Mouse (Mus musculus): ENCODE results near the gene Trp53bp2. TPM values are rescaled to one million over a fixed set of nuclear protein-coding genes. Genes with fewer than 3 reads are reported as not detected.
A peak's percentile ranks its signal among the peaks of the same experiment; 100 is the strongest.

Trp53bp2 gene
- polyA plus RNA-seq, 1 experiment from 2014 or later, result 14.4 TPM

GRCm38 (mm10) chr1:182386449-182386848 lies 22.5 kb upstream of the Trp53bp2 start:
- H3K9me3 ChIP-seq (ENCODE audit: control insufficient read depth, low read length), result no peaks in the 10 kb centered on the region
- no peaks in the 10 kb centered on the region for H3K36me3 ChIP-seq (ENCODE audit: control insufficient read depth, insufficient read depth, low read length)
- no peak for ATAC-seq (ENCODE audit: insufficient number of reproducible peaks, insufficient read depth, low FRiP score, low read depth)
- no peak overlapping the region for H3K4me2 ChIP-seq (ENCODE audit: low read length)
- H3K27ac ChIP-seq (replicated peaks in 1 of 2; ENCODE audit: control insufficient read depth in 1 of 2, insufficient read depth in 1 of 2, low read depth in 2 of 2, low read length in 2 of 2), result no peak overlapping the region
- no peaks in the 10 kb centered on the region for H3K27me3 ChIP-seq (ENCODE audit: control insufficient read depth, insufficient read depth, low read length)
- H3K4me1 ChIP-seq (ENCODE audit: control insufficient read depth in 2 of 2, insufficient read depth in 2 of 2, low read length in 2 of 2), result peaks cover 3% of the 10 kb centered on the region in 2 experiments; a peak in 3 of 4 replicates
- H3K9ac ChIP-seq (ENCODE audit: low read length), result no peak overlapping the region
- WGBS, result 84% methylated on average over 8 of the region's 8 CpGs
- no peak overlapping the region for H3K4me3 ChIP-seq (ENCODE audit: control insufficient read depth in 1 of 2, insufficient read depth in 1 of 2, low read depth in 1 of 2, low read length in 2 of 2)

DNA sequence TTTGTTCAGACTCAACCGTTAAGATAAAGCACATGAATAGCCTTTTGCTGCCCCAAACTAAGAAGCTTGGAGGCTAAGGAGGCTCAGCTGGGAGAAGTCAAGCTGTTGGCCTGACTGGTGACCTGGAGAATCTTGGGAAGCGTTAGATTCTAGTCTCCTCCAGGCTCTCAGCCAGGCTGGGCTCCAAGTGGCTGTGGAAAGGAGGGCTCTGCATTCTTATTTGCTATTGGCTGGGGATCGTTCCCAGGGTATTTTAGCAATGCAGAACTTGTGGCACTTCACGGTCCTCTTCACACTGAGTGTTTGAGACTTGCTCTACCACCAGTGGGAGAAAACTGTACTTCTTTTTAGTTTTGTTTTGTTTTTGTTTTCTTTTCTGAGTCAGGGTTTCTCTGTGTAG lies 20.2 kb upstream of the Trp53bp2 start:
- no peak overlapping the region for H3K27ac ChIP-seq (replicated peaks in 1 of 2; ENCODE audit: control insufficient read depth in 1 of 2, insufficient read depth in 1 of 2, low read depth in 2 of 2, low read length in 2 of 2)
- no peak overlapping the region for H3K4me3 ChIP-seq (ENCODE audit: control insufficient read depth in 1 of 2, insufficient read depth in 1 of 2, low read depth in 1 of 2, low read length in 2 of 2)
- no peaks in the 10 kb centered on the region for H3K9me3 ChIP-seq (ENCODE audit: control insufficient read depth, low read length)
- no peak overlapping the region for H3K9ac ChIP-seq (ENCODE audit: low read length)
- H3K4me2 ChIP-seq (ENCODE audit: low read length), result no peak overlapping the region
- peaks cover 3% of the 10 kb centered on the region in 2 experiments; a peak in 3 of 4 replicates for H3K4me1 ChIP-seq (ENCODE audit: control insufficient read depth in 2 of 2, insufficient read depth in 2 of 2, low read length in 2 of 2)
- H3K36me3 ChIP-seq (ENCODE audit: control insufficient read depth, insufficient read depth, low read length), result no peaks in the 10 kb centered on the region
- 29% methylated on average over 4 of the region's 4 CpGs for WGBS
- ATAC-seq (ENCODE audit: insufficient number of reproducible peaks, insufficient read depth, low FRiP score, low read depth), result no peak
- H3K27me3 ChIP-seq (ENCODE audit: control insufficient read depth, insufficient read depth, low read length), result no peaks in the 10 kb centered on the region

- H3K36me3 ChIP-seq (ENCODE audit: control insufficient read depth, insufficient read depth, low read length), result no peaks in the 10 kb centered on the region
- H3K4me1 ChIP-seq (ENCODE audit: control insufficient read depth in 2 of 2, insufficient read depth in 2 of 2, low read length in 2 of 2), result peaks cover 12 to 17% of the 10 kb centered on the region in 2 experiments
- H3K27ac ChIP-seq (replicated peaks in 1 of 2; ENCODE audit: control insufficient read depth in 1 of 2, insufficient read depth in 1 of 2, low read depth in 2 of 2, low read length in 2 of 2), result no peak overlapping the region
- H3K4me2 ChIP-seq (ENCODE audit: low read length), result no peak overlapping the region
- WGBS, result 54% methylated on average over 8 of the region's 8 CpGs
- no peaks in the 10 kb centered on the region for H3K9me3 ChIP-seq (ENCODE audit: control insufficient read depth, low read length)
- ATAC-seq (ENCODE audit: insufficient number of reproducible peaks, insufficient read depth, low FRiP score, low read depth), result no peak
- no peak overlapping the region for H3K4me3 ChIP-seq (ENCODE audit: control insufficient read depth in 1 of 2, insufficient read depth in 1 of 2, low read depth in 1 of 2, low read length in 2 of 2)
- no peaks in the 10 kb centered on the region for H3K27me3 ChIP-seq (ENCODE audit: control insufficient read depth, insufficient read depth, low read length)
- no peak overlapping the region for H3K9ac ChIP-seq (ENCODE audit: low read length)
These were observed 10.8 kb upstream of the Trp53bp2 start for GRCm38 (mm10) chr1:182398171-182398570.

GRCm38 (mm10) chr1:182398780-182399179 lies 10.2 kb upstream of the Trp53bp2 start:
- no peak overlapping the region for H3K4me2 ChIP-seq (ENCODE audit: low read length)
- H3K36me3 ChIP-seq (ENCODE audit: control insufficient read depth, insufficient read depth, low read length), result no peaks in the 10 kb centered on the region
- peak overlapping the region; percentile 2 to 25; a peak in 1 of 4 replicates for H3K27ac ChIP-seq (replicated peaks in 1 of 2; ENCODE audit: control insufficient read depth in 1 of 2, insufficient read depth in 1 of 2, low read depth in 2 of 2, low read length in 2 of 2)
- no peaks in the 10 kb centered on the region for H3K27me3 ChIP-seq (ENCODE audit: control insufficient read depth, insufficient read depth, low read length)
- WGBS, result 34% methylated on average over 3 of the region's 3 CpGs
- H3K9me3 ChIP-seq (ENCODE audit: control insufficient read depth, low read length), result no peaks in the 10 kb centered on the region
- no peak overlapping the region for H3K9ac ChIP-seq (ENCODE audit: low read length)
- H3K4me1 ChIP-seq (ENCODE audit: control insufficient read depth in 2 of 2, insufficient read depth in 2 of 2, low read length in 2 of 2), result peaks cover 13 to 19% of the 10 kb centered on the region in 2 experiments
- no peak overlapping the region for H3K4me3 ChIP-seq (ENCODE audit: control insufficient read depth in 1 of 2, insufficient read depth in 1 of 2, low read depth in 1 of 2, low read length in 2 of 2)
- no peak for ATAC-seq (ENCODE audit: insufficient number of reproducible peaks, insufficient read depth, low FRiP score, low read depth)

GRCm38 (mm10) chr1:182399205-182399604 lies 9.8 kb upstream of the Trp53bp2 start:
- no peaks in the 10 kb centered on the region for H3K9me3 ChIP-seq (ENCODE audit: control insufficient read depth, low read length)
- no peak overlapping the region for H3K4me2 ChIP-seq (ENCODE audit: low read length)
- H3K4me3 ChIP-seq (ENCODE audit: control insufficient read depth in 1 of 2, insufficient read depth in 1 of 2, low read depth in 1 of 2, low read length in 2 of 2), result no peak overlapping the region
- no peaks in the 10 kb centered on the region for H3K27me3 ChIP-seq (ENCODE audit: control insufficient read depth, insufficient read depth, low read length)
- ATAC-seq (ENCODE audit: insufficient number of reproducible peaks, insufficient read depth, low FRiP score, low read depth), result no peak
- no peak overlapping the region for H3K9ac ChIP-seq (ENCODE audit: low read length)
- no peaks in the 10 kb centered on the region for H3K36me3 ChIP-seq (ENCODE audit: control insufficient read depth, insufficient read depth, low read length)
- H3K4me1 ChIP-seq (ENCODE audit: control insufficient read depth in 2 of 2, insufficient read depth in 2 of 2, low read length in 2 of 2), result peaks cover 13 to 19% of the 10 kb centered on the region in 2 experiments
- H3K27ac ChIP-seq (replicated peaks in 1 of 2; ENCODE audit: control insufficient read depth in 1 of 2, insufficient read depth in 1 of 2, low read depth in 2 of 2, low read length in 2 of 2), result no peak overlapping the region; a peak in 1 of 4 replicates
- WGBS, result 65% methylated on average over 2 of the region's 2 CpGs

- Histone ChIP-seq H3K4me2 (ENCODE audit: low read length) (no peak overlapping the region), H3K27me3 (ENCODE audit: control insufficient read depth, insufficient read depth, low read length) (no peaks in the 10 kb centered on the region), H3K4me3 (ENCODE audit: control insufficient read depth in 1 of 2, insufficient read depth in 1 of 2, low read depth in 1 of 2, low read length in 2 of 2) (no peak overlapping the region), H3K9ac (ENCODE audit: low read length) (no peak overlapping the region), H3K4me1 (ENCODE audit: control insufficient read depth in 2 of 2, insufficient read depth in 2 of 2, low read length in 2 of 2) (peaks cover 13 to 19% of the 10 kb centered on the region in 2 experiments), H3K9me3 (ENCODE audit: control insufficient read depth, low read length) (no peaks in the 10 kb centered on the region), H3K27ac (replicated peaks in 1 of 2; ENCODE audit: control insufficient read depth in 1 of 2, insufficient read depth in 1 of 2, low read depth in 2 of 2, low read length in 2 of 2) (no peak overlapping the region), H3K36me3 (ENCODE audit: control insufficient read depth, insufficient read depth, low read length) (no peaks in the 10 kb centered on the region)
- no peak for ATAC-seq (ENCODE audit: insufficient number of reproducible peaks, insufficient read depth, low FRiP score, low read depth)
- 69% methylated on average over 3 of the region's 3 CpGs for WGBS
These were observed 9.1 kb upstream of the Trp53bp2 start for GRCm38 (mm10) chr1:182399908-182400307.

GRCm38 (mm10) chr1:182403076-182403475 lies 5.9 kb upstream of the Trp53bp2 start:
- no peaks in the 10 kb centered on the region for H3K36me3 ChIP-seq (ENCODE audit: control insufficient read depth, insufficient read depth, low read length)
- no peak for ATAC-seq (ENCODE audit: insufficient number of reproducible peaks, insufficient read depth, low FRiP score, low read depth)
- no peak overlapping the region for H3K27ac ChIP-seq (replicated peaks in 1 of 2; ENCODE audit: control insufficient read depth in 1 of 2, insufficient read depth in 1 of 2, low read depth in 2 of 2, low read length in 2 of 2)
- H3K4me2 ChIP-seq (ENCODE audit: low read length), result 0 out of 2 replicates have a peak overlapping the region, but pooled peaks have one; percentile 5
- peak overlapping the region; percentile 12; the same call in 1 of the 2 replicates for H3K9ac ChIP-seq (ENCODE audit: low read length)
- 30% methylated on average over 13 of the region's 13 CpGs for WGBS
- H3K4me1 ChIP-seq (ENCODE audit: control insufficient read depth in 2 of 2, insufficient read depth in 2 of 2, low read length in 2 of 2), result peaks cover 13 to 20% of the 10 kb centered on the region in 2 experiments
- H3K4me3 ChIP-seq (ENCODE audit: control insufficient read depth in 1 of 2, insufficient read depth in 1 of 2, low read depth in 1 of 2, low read length in 2 of 2), result no peak overlapping the region
- no peaks in the 10 kb centered on the region for H3K27me3 ChIP-seq (ENCODE audit: control insufficient read depth, insufficient read depth, low read length)
- no peaks in the 10 kb centered on the region for H3K9me3 ChIP-seq (ENCODE audit: control insufficient read depth, low read length)

GRCm38 (mm10) chr1:182406621-182407020 lies 2.4 kb upstream of the Trp53bp2 start:
- no peaks in the 10 kb centered on the region for H3K9me3 ChIP-seq (ENCODE audit: control insufficient read depth, low read length)
- no peaks in the 10 kb centered on the region for H3K36me3 ChIP-seq (ENCODE audit: control insufficient read depth, insufficient read depth, low read length)
- peaks cover 8 to 27% of the 10 kb centered on the region in 2 experiments for H3K4me1 ChIP-seq (ENCODE audit: control insufficient read depth in 2 of 2, insufficient read depth in 2 of 2, low read length in 2 of 2)
- H3K4me3 ChIP-seq (ENCODE audit: control insufficient read depth in 1 of 2, insufficient read depth in 1 of 2, low read depth in 1 of 2, low read length in 2 of 2), result no peak overlapping the region
- H3K27me3 ChIP-seq (ENCODE audit: control insufficient read depth, insufficient read depth, low read length), result no peaks in the 10 kb centered on the region
- 69% methylated on average over 4 of the region's 4 CpGs for WGBS
- no peak overlapping the region for H3K27ac ChIP-seq (replicated peaks in 1 of 2; ENCODE audit: control insufficient read depth in 1 of 2, insufficient read depth in 1 of 2, low read depth in 2 of 2, low read length in 2 of 2)
- H3K4me2 ChIP-seq (ENCODE audit: low read length), result no peak overlapping the region
- no peak overlapping the region for H3K9ac ChIP-seq (ENCODE audit: low read length)
- ATAC-seq (ENCODE audit: insufficient number of reproducible peaks, insufficient read depth, low FRiP score, low read depth), result no peak
